Mouse (Mus musculus): ENCODE measurements around the gene Dhrs7b.
"Not testable (repeated sequence)": the region's sequence is repeated elsewhere in the genome, so short reads cannot be mapped to it uniquely, and the experiment has no call there.

DNA sequence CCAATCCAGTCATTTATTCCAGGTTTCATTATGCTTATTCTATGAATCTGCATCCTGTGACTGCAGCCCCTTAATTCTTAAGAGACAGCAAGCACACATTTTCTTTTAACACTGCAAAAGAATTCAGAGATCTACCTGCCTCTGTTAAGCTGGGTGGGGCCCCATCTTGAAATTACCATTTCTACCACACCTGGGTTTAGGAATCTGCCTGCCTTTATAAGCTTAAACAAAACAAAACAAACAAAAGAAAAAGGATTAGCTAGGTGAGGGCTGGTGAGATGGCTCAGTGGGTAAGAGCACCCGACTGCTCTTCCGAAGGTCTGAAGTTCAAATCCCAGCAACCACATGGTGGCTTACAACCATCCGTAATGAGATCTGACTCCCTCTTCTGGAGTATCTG, 56.6 kb downstream of the Dhrs7b start:
- TF ChIP-seq GATA1, TAL1 (IDR thresholded peaks at IDR 0.05; ENCODE audit: low read length): not testable (repeated sequence)
